Mouse (Mus musculus) urinary bladder, adult 18-20 months (tissue): Measurements from ENCODE around the gene Tex47.

Experiments used
- DNase-seq, 2 experiments: peaks; one replicate each; pipeline ENCODE4 v3.0.0; 2022; ENCODE audit warnings: low spot score in 2 of 2, mixed read lengths in 2 of 2

Gene Tex47

DNA sequence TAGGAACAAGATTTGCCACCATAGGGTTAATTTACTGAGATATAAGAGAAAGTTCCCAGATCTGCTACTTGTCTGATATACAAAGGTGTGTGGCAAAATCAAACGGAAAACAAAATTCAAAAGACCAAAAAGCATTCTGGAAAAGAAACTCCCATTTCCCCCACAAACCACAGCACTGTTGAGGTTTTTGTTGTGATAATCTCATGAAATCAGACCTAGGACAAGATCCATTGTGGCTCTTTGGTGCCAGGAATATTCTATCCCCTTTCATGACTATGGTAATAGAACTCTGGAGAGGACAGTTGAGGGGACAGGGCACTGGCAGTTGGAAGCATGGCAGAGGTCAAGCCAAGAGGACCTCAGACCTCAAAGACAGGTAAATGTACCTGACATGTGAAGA is at the start of gene Tex47:
Gene Tex47 (plus strand): TSS at position 301 of the 400 bp plus-strand sequence.
- no peak for DNase-seq

DNA sequence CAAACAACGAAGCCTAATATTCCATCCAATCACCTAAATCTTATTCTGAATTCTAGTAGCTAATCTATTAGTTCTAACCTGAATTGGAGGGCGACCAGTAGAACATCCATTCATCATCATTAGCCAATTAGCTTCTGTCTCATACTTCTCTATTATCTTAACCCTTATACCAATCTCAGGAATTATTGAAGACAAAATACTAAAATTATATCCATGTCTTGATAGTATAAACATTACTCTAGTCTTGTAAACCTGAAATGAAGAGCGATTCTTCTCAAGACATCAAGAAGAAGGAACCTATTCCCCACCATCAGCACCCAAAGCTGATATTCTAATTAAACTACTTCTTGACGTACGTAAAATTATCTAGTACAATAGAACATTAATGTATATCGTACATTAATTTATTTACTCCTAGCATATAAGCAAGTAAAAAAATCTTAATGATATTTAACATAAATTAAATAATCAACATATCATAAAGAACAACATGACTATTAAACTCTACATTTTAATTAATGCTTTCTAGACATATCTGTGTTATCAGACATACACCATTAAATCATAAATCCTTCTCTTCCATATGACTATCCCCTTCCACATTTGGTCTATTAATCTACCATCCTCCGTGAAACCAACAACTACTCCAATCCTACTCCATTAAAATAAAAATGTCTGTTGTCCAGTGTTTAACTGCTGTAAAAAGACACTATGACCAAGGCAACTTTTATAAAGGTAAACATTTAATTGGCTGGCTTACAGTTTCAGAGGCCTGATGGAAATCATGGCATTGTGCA is 27.1 kb upstream of the Tex47 start:
- DNase-seq = no peak

DNA sequence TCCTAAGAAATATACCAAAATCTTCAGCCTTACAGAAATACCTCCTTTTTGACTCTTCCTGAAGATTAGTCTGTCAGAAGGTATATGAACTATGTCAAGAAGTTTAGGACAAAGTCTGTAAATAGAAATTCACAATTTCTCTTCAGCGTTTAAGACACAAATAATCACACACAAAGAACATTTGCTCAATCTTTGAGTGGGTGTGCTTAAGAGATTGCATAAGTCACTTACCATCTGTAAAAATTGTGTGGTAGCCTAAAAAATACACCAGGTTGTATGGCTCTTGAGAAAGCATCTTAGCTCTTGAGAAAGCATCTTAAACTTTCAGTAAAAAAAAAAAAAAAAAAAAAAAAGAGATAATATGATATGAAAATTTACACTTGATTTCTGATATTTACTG is 19.6 kb upstream of the Tex47 start:
- no peak for DNase-seq

DNA sequence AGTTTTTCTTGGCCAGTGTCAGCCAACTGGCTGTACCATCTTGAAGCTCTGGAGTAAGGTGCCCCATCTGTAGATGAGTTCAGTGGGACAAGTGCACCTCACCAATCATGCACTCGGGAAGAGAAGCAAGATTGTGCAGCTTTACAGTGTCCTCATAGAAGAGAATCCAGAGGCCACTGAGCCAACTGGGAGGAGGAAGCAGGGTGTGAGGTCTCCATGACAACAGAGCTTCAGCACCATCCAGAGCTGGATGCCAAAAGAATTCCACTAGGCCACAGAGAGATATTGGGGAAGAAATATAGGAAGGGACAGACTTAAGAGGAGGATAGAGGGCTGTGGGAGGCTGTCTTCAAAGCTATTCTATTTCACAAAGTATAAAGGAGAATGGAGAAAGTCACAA is 950 bp upstream of the Tex47 start:
- no peak for DNase-seq

DNA sequence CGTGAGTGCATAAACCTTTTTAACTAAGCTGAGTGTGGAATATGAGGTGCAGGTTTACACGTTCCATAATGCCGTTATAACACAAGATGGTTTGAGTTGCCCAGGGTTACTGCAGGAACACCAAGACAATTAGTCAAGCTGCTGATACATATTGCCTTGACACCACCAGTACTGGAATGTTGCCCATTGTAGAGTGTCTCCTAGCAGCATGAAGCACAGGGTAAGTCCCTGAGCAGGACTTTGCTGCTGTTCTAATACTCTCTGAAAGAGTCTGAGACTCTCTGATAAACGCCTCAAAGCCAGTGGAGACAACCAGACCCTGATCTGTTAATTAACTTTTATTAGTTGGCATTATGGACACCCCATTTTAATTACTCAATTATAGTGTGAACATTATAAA is 21.7 kb downstream of the Tex47 start:
- no peak for DNase-seq

DNA sequence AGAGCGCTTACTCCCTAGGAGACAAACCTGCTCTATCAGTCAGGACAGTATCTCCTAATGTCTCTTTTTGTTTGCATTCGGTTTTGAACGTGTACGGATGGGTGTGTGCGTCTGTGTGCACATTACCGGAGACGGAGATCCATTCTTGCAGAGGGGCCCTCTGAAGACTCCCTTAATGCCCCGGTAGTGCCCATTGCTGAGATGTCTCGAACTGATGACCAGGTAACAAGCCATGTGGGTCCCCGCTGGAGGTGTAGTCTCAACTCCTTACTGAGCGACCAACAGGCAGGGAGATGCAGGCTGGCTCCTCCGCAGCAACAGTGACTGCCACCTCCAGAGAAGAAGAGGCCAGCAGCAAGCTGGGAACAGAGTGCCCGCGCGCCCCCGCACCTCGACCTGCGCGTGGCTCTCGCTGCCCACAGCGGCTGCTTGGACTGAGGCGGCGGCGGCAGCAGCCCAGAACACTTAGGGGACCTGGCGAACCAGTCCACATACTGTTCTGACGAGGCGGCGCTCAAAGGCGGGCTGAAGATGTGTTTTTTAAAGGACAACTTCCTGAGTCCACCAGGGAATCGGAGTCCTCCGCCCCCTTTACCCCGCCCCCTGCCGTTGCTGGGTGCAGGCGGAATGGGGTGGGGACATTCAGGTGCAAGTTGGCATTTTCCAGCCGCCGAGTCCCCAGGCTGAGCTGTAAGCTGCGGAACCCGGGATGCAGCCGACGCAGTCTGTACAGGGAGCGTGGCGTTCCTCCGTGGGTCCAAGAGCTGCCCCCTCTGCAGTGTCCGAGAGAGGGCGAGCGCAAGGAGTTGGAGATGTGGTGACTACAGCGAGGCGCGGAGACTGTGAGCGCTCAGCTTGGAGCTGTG is 40.5 kb downstream of the Tex47 start, which contains the start of gene Zfp804b:
Gene Zfp804b (minus strand): TSS at position 612 of the 866 bp plus-strand sequence.
- DNase-seq = peak; percentile 0 to 8

DNA sequence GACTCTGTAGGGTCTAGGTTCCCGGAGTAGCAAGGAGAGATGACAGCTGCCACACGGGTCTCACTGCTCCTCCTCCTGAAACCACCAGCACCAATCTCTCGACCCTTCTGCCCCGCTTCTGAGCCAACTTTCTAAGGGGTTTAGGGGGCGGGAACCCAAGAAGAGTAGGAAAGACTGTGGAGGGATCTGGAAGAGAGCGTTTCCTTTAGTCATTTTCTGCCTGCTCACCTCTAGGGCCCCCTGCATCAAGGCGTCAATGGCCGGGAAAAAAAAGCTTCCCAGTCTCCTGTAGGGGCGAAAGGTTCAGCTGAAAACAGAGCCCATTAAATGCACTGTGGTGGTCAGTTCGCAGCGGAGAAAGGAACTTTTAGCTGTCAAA is 41.1 kb downstream of the Tex47 start:
- no peak for DNase-seq
